Mouse (Mus musculus) mesoderm, embryonic 11.5 days (tissue): ENCODE data around the gene Thada.

Source experiments
- DNase-seq: peaks from one replicate; pipeline ENCODE4 v3.0.0-alpha.2; 2012; ENCODE audit warnings: low read depth, low spot score

Thada gene

DNA sequence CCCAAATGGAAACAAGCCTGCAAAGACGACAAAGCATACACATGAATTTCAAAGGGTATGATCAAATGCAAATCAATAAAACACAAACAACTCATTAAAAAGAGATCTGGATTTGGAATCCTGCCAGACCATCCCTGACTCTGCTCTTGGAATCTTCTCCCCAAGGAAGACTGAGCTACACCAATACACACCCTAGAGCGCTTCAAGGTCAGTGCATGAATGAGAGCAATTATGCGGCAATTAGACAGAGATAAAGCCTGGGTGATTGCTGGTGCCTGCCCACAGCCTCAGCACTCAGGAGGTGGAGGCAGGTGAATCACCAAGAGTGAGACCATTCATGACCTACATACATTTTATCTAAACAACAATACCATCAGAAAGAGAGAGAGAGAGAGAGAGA lies 114.7 kb downstream of the Thada start:
- DNase-seq: no peak

DNA sequence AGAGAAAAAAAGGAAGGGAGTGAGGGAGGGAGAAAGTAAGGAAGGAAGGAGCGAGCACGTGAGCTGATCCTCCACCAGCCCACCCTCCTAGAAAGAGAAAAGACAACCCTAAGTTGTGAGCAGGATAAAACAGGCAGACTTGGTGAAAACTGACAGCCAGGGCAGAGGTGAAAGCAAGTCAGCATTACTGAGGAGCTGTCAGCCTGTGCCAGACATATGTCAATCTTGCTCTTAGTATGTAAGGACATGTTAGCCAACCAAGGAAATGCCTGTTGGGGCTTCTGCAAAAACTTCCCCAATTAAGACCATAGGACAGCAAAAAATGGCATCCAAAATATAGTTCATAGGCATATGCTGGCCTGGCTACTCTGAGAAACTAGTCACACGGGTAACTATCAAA lies 117.1 kb downstream of the Thada start:
- no peak for DNase-seq

GRCm38 (mm10) chr17:84342299-84342817 lies 123.6 kb downstream of the Thada start:
- no peak for DNase-seq

DNA sequence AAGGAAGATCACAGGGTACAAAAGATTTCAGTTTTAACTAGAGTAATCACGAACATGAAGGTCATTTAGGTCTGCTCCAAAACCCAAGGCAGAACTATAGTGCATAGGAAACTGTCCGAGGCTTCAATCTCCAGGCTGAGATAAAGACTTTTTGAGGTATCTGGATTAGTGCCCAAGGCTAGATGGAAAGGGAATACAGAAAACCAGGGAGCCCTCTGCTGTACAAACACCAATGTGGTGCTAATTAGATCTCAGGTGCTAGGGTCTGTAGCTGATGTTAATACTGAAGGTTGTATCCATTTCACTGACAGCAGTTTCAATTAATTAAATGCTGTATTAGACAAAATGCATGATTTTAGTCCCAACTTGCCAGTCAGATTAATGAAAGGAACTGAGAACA lies 124.3 kb downstream of the Thada start:
- no peak for DNase-seq

- DNase-seq: no peak
Measured at GRCm38 (mm10) chr17:84340574-84340973, 125.4 kb downstream of the Thada start.

DNA sequence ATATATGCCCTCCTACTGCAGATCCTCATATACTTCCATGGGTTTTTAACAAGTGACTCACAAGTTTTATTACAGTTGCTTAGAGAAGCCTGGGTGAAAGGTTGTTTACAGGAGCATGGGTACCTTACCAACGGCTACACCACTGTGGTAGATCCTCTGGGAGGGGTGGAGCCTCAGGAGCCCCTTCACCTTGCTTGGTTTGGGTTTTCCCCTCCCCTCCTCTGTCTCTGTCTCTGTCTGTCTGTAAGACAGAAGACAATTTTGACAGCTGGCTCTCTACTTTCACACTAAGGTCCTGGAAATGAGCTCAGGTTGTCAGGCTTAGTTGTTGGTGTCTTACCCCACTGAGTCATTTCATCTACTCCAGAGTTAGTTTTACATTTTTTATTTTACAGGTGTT lies 130.0 kb downstream of the Thada start:
- no peak for DNase-seq

DNA sequence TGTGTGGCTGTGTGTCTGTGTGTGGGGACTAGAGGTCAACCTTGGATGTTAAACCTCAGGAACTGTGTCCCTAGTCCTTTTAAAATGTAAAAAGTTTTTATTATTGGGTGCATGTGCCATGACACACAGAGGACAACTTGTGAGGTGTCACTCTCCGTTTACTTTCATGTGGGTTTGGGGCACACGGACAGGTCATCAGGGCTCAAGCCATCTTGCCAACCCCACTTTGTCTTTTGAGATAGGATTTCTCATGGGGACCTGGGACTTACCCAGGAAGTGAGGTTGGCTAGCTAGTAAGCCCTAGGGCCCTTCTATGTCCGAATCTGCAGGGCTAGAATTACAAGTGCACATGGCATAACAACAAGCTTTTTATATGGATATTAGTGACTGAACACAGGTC lies 130.9 kb downstream of the Thada start:
- no peak for DNase-seq

GRCm38 (mm10) chr17:84334241-84335014 lies 131.6 kb downstream of the Thada start:
- DNase-seq: no peak

DNA sequence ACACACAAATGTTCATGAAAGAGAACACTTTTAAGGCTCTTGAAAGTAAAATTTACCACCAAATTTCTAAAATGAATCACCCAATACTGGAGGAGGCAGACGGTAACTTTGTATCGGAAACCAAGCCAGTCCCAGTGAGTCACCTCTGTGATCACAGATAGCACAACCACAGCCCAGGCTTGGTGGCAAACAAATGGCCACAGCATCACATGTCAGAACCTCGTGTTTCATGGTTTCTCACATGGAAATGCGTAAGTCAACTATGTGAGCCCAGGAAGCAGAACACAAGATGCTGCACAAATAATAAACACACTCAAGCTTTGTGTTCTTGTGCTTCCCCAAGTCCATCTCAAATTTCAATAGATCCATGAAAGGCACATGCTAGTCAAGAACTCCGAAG lies 133.1 kb downstream of the Thada start:
- DNase-seq: no peak

DNA sequence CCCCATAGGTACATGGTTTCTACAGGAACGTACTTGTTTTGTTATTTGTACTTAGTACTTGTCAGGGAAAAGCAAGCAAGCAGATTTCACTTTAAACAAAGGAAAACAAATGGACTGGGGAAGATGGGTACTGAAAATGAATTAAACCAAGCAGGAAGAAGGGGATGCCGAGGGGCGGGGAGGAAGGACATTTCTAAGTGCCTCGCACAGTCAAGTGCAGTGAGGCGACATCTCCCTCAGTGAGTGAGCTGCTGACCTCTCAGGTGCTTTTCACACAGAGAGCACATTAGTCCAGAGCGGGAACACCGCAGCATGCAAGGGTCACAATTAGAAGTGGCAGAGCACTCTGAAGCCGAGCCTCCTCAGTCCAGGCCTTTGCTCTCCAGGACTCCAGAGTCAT lies 135.0 kb downstream of the Thada start:
- DNase-seq: no peak

DNA sequence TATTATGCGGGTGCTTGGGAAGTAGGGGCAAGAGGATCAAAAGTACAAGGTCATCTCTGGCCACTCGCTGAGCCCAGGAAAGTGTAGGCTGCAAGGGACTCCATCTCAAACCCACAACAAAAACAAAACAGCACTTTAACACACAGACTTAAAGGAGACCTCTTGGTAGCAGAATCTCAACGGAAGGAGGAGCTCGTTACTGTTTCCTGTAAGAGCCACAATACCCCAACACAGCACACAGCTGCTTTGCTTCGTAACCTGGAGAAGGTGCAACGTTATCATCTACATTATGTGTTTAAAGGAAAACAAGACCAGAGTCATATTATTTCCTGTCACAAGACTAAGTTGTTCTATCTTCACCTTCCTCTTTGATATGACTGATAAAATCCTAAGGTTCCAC lies 135.5 kb downstream of the Thada start:
- DNase-seq: no peak

GRCm38 (mm10) chr17:84329906-84330470 lies 136.0 kb downstream of the Thada start:
- DNase-seq: no peak

- DNase-seq: no peak
Measured at GRCm38 (mm10) chr17:84328526-84328925, 137.5 kb downstream of the Thada start.

DNA sequence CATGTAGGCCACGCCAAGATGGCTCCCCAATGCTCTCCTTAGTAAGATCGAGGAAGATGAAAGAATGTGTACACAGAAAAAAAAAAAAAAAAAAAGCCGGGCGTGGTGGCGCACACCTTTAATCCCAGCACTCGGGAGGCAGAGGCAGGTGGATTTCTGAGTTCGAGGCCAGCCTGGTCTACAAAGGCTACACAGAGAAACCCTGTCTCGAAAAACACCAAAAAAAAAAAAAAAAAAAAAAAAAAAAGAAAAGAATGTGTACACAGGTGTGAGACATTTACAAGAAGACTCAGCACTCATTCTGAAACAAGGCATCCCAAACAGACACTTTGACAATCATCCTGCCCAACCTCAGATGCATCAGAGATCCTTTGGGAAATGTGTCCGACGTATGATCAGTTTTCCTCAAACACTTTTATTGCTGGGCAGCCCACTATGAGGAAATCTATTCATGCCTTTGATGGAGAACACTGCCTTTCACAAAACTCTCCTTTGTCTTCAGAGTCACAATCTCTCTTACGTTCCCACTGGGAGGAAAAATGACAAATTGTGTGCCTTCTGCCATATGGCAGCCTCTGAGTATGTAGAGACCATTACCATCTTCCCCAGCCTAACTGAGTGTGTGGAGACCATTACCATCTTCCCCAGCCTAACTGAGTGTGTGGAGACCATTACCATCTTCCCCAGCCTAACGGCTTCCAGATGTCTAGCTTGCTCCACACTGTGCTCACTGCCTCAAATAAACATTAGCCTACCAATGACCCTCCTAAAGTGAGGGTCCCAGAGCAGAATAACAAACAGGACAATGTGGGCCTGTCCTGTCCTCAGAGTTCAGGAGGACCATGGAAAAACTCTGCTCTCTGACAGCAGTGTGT lies 138.7 kb downstream of the Thada start:
- peak; percentile 69 for DNase-seq

DNA sequence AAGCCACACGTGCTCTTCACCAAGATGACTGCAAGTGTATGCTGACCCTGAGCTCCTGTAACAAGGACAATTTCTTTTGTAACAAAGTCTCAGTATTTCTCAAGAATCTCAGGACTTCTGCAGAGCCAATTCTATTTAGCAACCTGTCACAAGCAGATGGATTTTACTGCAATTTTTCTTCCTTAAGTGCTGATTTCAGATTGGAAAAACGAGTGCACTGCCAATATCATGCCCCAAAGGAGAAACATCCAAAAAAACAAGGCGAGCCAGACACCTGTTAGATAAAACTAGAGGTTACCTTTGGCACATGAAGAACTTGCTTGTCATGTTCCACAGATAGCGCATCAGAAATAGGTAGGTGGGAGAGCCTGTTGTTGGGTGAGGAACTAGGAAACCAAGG lies 143.8 kb downstream of the Thada start:
- no peak for DNase-seq

DNA sequence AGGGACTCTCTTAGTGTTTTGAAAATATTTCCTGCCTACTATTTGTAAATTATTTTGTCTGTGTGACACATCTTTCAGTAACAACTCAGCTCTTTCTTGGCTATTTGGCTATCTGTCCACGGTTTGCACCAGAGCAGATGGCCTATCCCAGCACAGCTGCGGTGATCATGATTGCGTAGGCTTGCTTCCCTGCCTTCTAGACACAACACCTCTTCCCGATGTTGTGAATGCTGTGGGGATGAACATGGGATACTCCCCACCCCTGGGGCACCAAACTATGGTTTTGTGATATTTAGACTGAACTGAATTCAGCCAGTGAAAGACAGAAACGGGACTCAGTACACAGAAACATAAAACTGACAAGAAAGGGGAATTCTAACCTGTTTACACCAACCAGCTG lies 144.7 kb downstream of the Thada start:
- no peak for DNase-seq

DNA sequence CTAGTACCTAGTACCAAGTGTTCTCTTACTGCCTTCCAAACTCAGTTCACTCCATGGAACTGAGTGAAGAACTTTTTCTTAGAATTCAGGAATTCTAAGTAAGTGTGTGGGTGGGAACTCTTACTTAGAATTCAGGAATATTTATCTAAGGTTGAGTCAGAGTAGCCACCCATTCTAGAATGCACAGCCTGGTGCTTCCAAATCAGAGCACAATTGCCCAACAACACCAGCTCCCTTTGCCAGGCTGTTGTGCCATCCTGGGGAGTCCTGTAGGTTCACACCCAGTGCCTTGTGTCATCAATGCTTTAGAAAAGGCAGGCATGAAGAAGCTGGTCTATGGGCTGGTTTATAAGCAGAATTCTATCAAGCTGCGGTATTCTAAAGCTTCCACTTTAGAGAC lies 145.4 kb downstream of the Thada start:
- no peak for DNase-seq

DNA sequence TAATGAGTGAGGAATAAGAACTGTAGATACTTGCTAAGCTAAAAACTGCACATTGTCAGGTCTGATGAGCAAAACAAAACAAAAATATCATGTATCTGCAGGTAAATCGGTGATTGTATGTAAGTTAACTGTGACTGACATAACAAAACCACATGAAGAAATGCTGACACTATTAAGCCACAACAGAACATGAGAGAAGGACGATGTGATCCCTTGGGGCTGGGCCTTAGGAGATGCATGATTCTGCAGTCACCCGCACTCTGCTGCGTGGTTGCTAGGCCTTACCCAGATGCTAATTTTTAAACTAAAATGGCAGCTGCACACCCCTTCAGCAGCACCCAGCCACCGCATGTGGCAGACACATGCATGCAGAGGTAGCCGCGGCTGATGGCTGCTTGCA lies 151.7 kb downstream of the Thada start:
- DNase-seq: no peak

GRCm38 (mm10) chr17:84313494-84313893 lies 152.5 kb downstream of the Thada start:
- DNase-seq: no peak

- DNase-seq: no peak
Measured at GRCm38 (mm10) chr17:84306151-84306550, 159.9 kb downstream of the Thada start.

DNA sequence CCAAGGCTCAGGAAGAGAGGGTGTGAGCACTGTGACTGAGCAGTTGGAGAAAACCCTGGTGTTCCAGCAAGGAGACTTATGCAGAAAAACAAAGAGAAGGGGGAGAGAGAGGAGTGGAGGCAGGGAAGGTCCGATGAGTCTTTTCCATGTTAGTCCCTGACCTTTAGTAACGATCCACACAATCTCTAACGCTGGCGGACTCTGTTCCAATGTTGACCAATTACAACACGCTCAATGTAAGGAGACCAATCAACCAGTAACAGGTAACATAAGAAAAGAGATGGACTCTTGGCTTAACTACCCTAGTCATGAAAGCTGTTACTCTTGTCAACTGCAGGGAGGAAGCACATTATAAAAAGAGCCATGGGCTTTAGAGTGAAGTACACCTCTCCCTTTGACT lies 160.9 kb downstream of the Thada start:
- DNase-seq: no peak

DNA sequence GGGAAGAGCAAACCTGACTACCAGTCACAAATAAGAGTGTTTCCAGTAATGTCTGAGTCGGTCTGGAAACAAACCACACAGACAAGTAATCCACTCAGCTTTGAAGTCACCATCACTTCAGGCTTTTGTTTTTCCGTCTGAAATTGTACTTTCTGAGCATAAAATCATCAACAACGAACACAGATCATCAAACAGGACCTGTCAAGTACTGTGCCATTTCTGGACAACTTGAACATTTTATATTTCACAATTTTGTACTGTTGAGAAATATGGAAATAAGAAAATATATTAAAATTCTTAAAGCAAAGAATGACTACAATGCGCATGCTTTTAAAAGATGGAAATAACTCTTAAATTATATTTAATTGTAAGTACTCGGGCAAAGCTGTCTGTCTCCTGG lies 161.9 kb downstream of the Thada start:
- DNase-seq: no peak
